Mouse (Mus musculus): ENCODE data around the gene Etl4.

DNA sequence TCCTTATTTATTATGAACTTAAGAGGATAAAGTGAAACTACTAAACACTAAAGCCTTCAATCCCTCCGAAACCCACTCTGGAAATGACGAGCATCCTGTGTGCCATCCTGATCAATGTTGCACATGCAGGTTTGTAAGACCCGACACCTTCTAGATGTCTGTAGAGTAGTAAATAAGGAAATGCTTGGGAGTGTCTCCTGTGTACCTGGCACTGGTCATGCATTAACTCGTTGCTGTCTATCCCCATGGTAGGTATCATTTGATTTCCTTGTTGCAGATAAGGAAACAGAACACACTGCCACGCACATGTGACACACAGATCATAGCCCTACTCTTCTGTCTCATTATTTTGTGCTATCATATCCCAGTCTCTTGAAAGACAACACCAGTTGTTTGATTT is 851.7 kb downstream of the Etl4 start:
- TF ChIP-seq POLR2A (IDR thresholded peaks at IDR 0.05; ENCODE audit: borderline replicate concordance, extremely low read depth, low read depth, low read length): no peak
- TF ChIP-seq CTCF (IDR thresholded peaks at IDR 0.05; ENCODE audit: insufficient read depth, low read length): no peak

Data from lung, adult 2 months (tissue).